Mouse (Mus musculus) erythroblast, embryonic 14.5 days (primary cell): ENCODE data around the gene Soat1.

Source experiments
- GATA1 ChIP-seq: IDR thresholded peaks from 2 replicates; pipeline ENCODE4 v1.6.1; 2012; ENCODE audit warnings: low read length, inconsistent platforms, mixed read lengths
- TAL1 ChIP-seq: IDR thresholded peaks from 3 replicates; pipeline ENCODE4 v1.6.1; 2012; ENCODE audit warnings: low read length, inconsistent platforms, mixed read lengths

DNA sequence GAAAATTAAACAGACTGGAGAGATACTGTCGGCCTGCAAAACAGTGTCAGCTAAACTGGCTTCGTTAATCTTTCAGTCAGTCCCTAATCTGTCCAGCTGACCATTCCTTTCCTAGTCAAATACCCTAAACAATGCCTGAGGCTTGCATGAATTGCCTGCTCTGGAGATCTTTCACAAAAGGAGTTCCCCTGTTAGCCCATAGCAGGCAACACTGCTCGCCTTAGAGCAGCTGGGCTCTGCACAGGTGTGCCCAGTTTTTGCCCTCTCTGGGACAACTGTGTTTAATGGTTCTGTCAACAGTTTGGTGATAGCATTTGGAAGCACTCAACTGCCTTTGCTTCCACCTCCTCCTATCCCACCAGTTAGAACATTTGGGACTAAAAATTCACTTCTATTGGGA is 723 bp upstream of the Soat1 start:
- TF ChIP-seq TAL1 (no peak), GATA1 (no peak)
